Mouse (Mus musculus) CH12.LX (cell line): ENCODE data around the gene Rab25. TPM values are rescaled to one million over a fixed set of nuclear protein-coding genes. Genes with fewer than 3 reads are reported as not detected.

Experiments used
- DNase-seq: peaks from one replicate; pipeline ENCODE4 v3.0.0-alpha.2; 2013; ENCODE audit errors: extremely low read depth
- H3K27ac ChIP-seq: 2 replicates; pipeline ENCODE4 v1.5.1; 2012; ENCODE audit warnings: low read depth, mild to moderate bottlenecking, control low read depth, moderate library complexity; ENCODE audit not compliant: insufficient read depth
- H3K27me3 ChIP-seq: replicated peaks from 2 replicates; pipeline ENCODE3; 2012; ENCODE audit warnings: inconsistent platforms
- H3K36me3 ChIP-seq, 2 experiments: replicated peaks in 1 of 2; 2 replicates each; pipeline versions ENCODE3 to v1.6.1; 2012; ENCODE audit warnings: inconsistent platforms in 1 of 2, low read length in 1 of 2, mild to moderate bottlenecking in 1 of 2, mixed read lengths in 1 of 2, moderate library complexity in 1 of 2; ENCODE audit not compliant: control insufficient read depth in 1 of 2, insufficient read depth in 1 of 2
- H3K4me1 ChIP-seq, 2 experiments: 2 replicates each; pipeline ENCODE4 v1.6.1; 2012; ENCODE audit warnings: inconsistent platforms in 1 of 2, moderate library complexity in 1 of 2; ENCODE audit not compliant: insufficient read depth in 2 of 2, control insufficient read depth in 1 of 2
- H3K4me2 ChIP-seq: 2 replicates; pipeline ENCODE4 v1.6.1; 2012; ENCODE audit warnings: low read depth, mild to moderate bottlenecking, control low read depth; ENCODE audit not compliant: poor library complexity, insufficient read depth, severe bottlenecking
- H3K4me3 ChIP-seq, 3 experiments: fragments of 150-350 bp in 1 of 3; sonication (generic) in 1 of 3; replicated peaks in 1 of 3; 2 replicates each; pipeline versions ENCODE3 to v1.5.1; 2011 to 2012; ENCODE audit warnings: low read depth in 2 of 3, low read length in 2 of 3, mild to moderate bottlenecking in 2 of 3, moderate library complexity in 2 of 3, control low read depth in 1 of 3, improper control_type of control experiment in 1 of 3, inconsistent platforms in 1 of 3, mixed read lengths in 1 of 3; ENCODE audit not compliant: poor library complexity in 1 of 3
- H3K79me2 ChIP-seq: replicated peaks from 2 replicates; pipeline ENCODE4 v1.6.1; 2012; ENCODE audit warnings: mild to moderate bottlenecking, moderate library complexity; ENCODE audit not compliant: control insufficient read depth, poor library complexity, insufficient read depth, severe bottlenecking; ENCODE audit errors: extremely low read depth
- H3K9ac ChIP-seq: 2 replicates; pipeline ENCODE4 v1.6.1; 2012; ENCODE audit warnings: low read depth, mild to moderate bottlenecking, control low read depth, moderate library complexity; ENCODE audit not compliant: insufficient read depth
- H3K9me3 ChIP-seq: replicated peaks from 2 replicates; pipeline ENCODE3; 2012; ENCODE audit warnings: low read length, inconsistent platforms, mixed read lengths
- CHD2 ChIP-seq: IDR thresholded peaks from 2 replicates; pipeline ENCODE4 v1.6.1; 2011; ENCODE audit warnings: low read length, improper control_type of control experiment
- E2F4 ChIP-seq: IDR thresholded peaks from 2 replicates; pipeline ENCODE4 v1.6.1; 2011; ENCODE audit warnings: low read depth, low read length, improper control_type of control experiment; ENCODE audit not compliant: insufficient replicate concordance
- EP300 ChIP-seq: IDR thresholded peaks from 2 replicates; pipeline ENCODE4 v1.6.1; 2011; ENCODE audit warnings: low read length, improper control_type of control experiment
- ETS1 ChIP-seq: conservative IDR thresholded peaks from 2 replicates; pipeline ENCODE4 v1.6.1; 2012; ENCODE audit warnings: low read depth, mild to moderate bottlenecking, inconsistent platforms, low read length, improper control_type of control experiment, moderate library complexity
- JUN ChIP-seq: IDR thresholded peaks from 2 replicates; pipeline ENCODE4 v1.6.1; 2011; ENCODE audit warnings: low read depth, mild to moderate bottlenecking, low read length, improper control_type of control experiment, moderate library complexity; ENCODE audit not compliant: insufficient read depth
- KAT2A ChIP-seq: IDR thresholded peaks from 2 replicates; pipeline ENCODE4 v1.6.1; 2012; ENCODE audit warnings: low read length, improper control_type of control experiment, inconsistent platforms; ENCODE audit not compliant: insufficient replicate concordance
- MAFK ChIP-seq: IDR thresholded peaks from 2 replicates; pipeline ENCODE4 v1.6.1; 2011; ENCODE audit warnings: low read length, improper control_type of control experiment; ENCODE audit not compliant: insufficient replicate concordance
- MAX ChIP-seq: IDR thresholded peaks from 2 replicates; pipeline ENCODE4 v1.6.1; 2011; ENCODE audit warnings: low read length, improper control_type of control experiment
- MEF2A ChIP-seq: IDR thresholded peaks from 2 replicates; pipeline ENCODE4 v1.6.1; 2014; ENCODE audit warnings: low read depth, mild to moderate bottlenecking, inconsistent platforms, low read length, improper control_type of control experiment, borderline replicate concordance
- MXI1 ChIP-seq: IDR thresholded peaks from 2 replicates; pipeline ENCODE4 v1.6.1; 2011; ENCODE audit warnings: mild to moderate bottlenecking, low read depth, low read length, improper control_type of control experiment
- MYC ChIP-seq: IDR thresholded peaks from 2 replicates; pipeline ENCODE4 v1.6.1; 2011; ENCODE audit warnings: low read depth, mild to moderate bottlenecking, improper control_type of control experiment, low read length
- NELFE ChIP-seq: IDR thresholded peaks from 2 replicates; pipeline ENCODE4 v1.6.1; 2011; ENCODE audit warnings: low read depth, low read length, improper control_type of control experiment
- NRF1 ChIP-seq: IDR thresholded peaks from 2 replicates; pipeline ENCODE4 v1.6.1; 2014; ENCODE audit warnings: low read depth, mild to moderate bottlenecking, inconsistent platforms, low read length, improper control_type of control experiment, moderate library complexity
- PAX5 ChIP-seq: IDR thresholded peaks from 2 replicates; pipeline ENCODE4 v1.6.1; 2012; ENCODE audit warnings: low read length, inconsistent platforms, mixed read lengths
- POLR2AphosphoS2 ChIP-seq: IDR thresholded peaks from 2 replicates; pipeline ENCODE4 v1.6.1; 2011; ENCODE audit warnings: low read depth, low read length, improper control_type of control experiment
- RAD21 ChIP-seq: IDR thresholded peaks from 2 replicates; pipeline ENCODE4 v1.6.1; 2011; ENCODE audit warnings: low read depth, mild to moderate bottlenecking, low read length, improper control_type of control experiment, moderate library complexity
- RCOR1 ChIP-seq: conservative IDR thresholded peaks from 2 replicates; pipeline ENCODE4 v1.6.1; 2012; ENCODE audit warnings: low read depth, mild to moderate bottlenecking, inconsistent platforms, low read length, improper control_type of control experiment
- TBP ChIP-seq: conservative IDR thresholded peaks from 2 replicates; pipeline ENCODE4 v1.6.1; 2011; ENCODE audit warnings: low read depth, low read length, improper control_type of control experiment
- USF1 ChIP-seq: IDR thresholded peaks from 2 replicates; pipeline ENCODE4 v1.6.1; 2014; ENCODE audit warnings: low read depth, mild to moderate bottlenecking, inconsistent platforms, low read length, improper control_type of control experiment
- ZKSCAN1 ChIP-seq: IDR thresholded peaks from 2 replicates; pipeline ENCODE4 v1.6.1; 2012; ENCODE audit warnings: low read depth, inconsistent platforms, low read length, improper control_type of control experiment, borderline replicate concordance
- ZMIZ1 ChIP-seq: IDR thresholded peaks from 2 replicates; pipeline ENCODE4 v1.6.1; 2012; ENCODE audit warnings: low read depth, mild to moderate bottlenecking, inconsistent platforms, low read length, improper control_type of control experiment
- dilution Hi-C: fragments of 300-500 bp; cut with MboI; formaldehyde crosslinking; loops from 2 replicates; pipeline ENCODE4 v1.14.3; 2020; ENCODE audit warnings: low sequenced_read_pairs; ENCODE audit not compliant: extremely low pct_unique_long_range_greater_than_20kb, extremely low pct_ligation_motif_present
- in situ Hi-C: fragments of 300-500 bp; cut with MboI; formaldehyde crosslinking; loops from 3 replicates; pipeline ENCODE4 v1.14.3; 2019; ENCODE audit warnings: low sequenced_read_pairs, low pct_ligation_motif_present, low pct_unique_long_range_greater_than_20kb, mixed read lengths
- polyA plus RNA-seq: library from polyadenylated mRNA; unstranded; fragments of >175 nt; gene quantifications from 2 replicates; pipeline ENCODE4 v1.2.1, GENCODE M21; 2012; ENCODE audit warnings: low read depth; ENCODE audit not compliant: insufficient read length
- total RNA-seq, 2 experiments: library from RNA; depleted of rRNA; stranded (reverse); fragments of 300-350 nt in 1 of 2; fragments of >200 nt in 1 of 2; gene quantifications; 2 replicates each; pipeline ENCODE4 v1.2.3; 2012 to 2014

Gene Rab25
- total and polyA plus RNA-seq, 3 experiments: 0.79 to 4.1 (median 1.8) TPM

DNA sequence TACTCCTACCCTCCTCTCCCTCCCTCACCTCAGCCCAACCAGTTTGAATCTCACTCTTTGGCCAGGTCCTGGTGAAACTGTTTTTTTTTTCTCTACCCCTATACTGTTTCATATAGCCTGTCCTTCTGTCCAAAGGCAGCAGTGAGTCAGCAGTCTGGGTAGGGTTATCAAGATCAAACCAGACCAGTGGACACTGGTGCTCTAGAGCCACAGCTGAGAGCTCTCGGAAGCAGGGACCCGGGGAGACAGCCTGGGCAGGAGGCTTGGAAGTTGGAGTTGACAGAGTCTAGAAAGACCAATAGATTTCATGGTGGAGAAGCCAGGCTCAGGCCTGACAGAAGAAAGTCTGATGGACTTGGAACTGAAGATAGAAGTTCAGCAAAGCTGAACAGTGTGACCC lies 20.5 kb upstream of the Rab25 start:
- H3K27me3 ChIP-seq: no peaks in the 10 kb centered on the region
- TF ChIP-seq PAX5 (no peak), POLR2AphosphoS2 (no peak), MEF2A (no peak), RAD21 (no peak)
- TF ChIP-seq, all 38 proteins: peak for 0
- dilution Hi-C loops: no loop called here
- Histone ChIP-seq H3K4me1 (no peaks in the 10 kb centered on the region), H3K27ac (no peak overlapping the region), H3K4me2 (no peak overlapping the region), H3K36me3 (peaks cover 52 to 69% of the 10 kb centered on the region in 2 experiments), H3K4me3 (no peak overlapping the region), H3K9me3 (no peaks in the 10 kb centered on the region), H3K9ac (no peak overlapping the region), H3K79me2 (no peaks in the 10 kb centered on the region)
- in situ Hi-C loops: no loop called here
- no peak for DNase-seq

DNA sequence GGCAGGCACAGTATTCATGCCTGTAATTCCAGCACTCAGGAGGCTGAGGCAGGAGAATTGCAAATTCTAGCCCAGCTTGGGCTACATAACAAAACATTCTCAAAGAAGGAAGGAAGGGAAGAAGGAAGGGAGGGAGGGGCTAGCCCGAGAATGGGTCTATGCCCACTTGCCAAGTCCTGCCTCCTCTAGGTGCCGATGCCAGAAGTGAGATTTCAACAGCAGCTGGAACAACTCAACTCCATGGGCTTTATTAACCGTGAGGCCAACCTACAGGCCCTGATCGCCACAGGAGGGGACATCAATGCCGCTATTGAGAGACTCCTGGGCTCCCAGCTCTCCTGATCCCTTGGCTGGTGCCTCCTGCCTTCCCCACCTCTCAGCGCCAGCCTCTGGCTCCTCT lies 19.8 kb upstream of the Rab25 start:
- H3K79me2 ChIP-seq: no peaks in the 10 kb centered on the region
- no peak overlapping the region for H3K27ac ChIP-seq
- no peaks in the 10 kb centered on the region for H3K4me1 ChIP-seq
- TF ChIP-seq MEF2A (no peak), MXI1 (no peak), JUN (no peak), USF1 (no peak), NELFE (no peak), RCOR1 (no peak), E2F4 (no peak), MAX (no peak), NRF1 (no peak), MYC (no peak), TBP (no peak), EP300 (no peak), MAFK (no peak), KAT2A (no peak), CHD2 (no peak), ETS1 (no peak), ZKSCAN1 (no peak), ZMIZ1 (no peak)
- H3K36me3 ChIP-seq: peaks cover 58 to 76% of the 10 kb centered on the region in 2 experiments
- dilution Hi-C loops: no loop called here
- H3K4me2 ChIP-seq: no peak overlapping the region
- H3K9me3 ChIP-seq: no peaks in the 10 kb centered on the region
- in situ Hi-C loops: no loop called here
- no peak for DNase-seq
- no peaks in the 10 kb centered on the region for H3K27me3 ChIP-seq
- no peak overlapping the region for H3K9ac ChIP-seq
- no peak overlapping the region for H3K4me3 ChIP-seq
